Mouse (Mus musculus): Measurements from ENCODE around the gene Meis1. TPM values are rescaled to one million over a fixed set of nuclear protein-coding genes. Genes with fewer than 3 reads are reported as not detected.

The Meis1 gene
- total and polyA plus RNA-seq, 3 experiments, result 0.19 to 3.6 (median 0.81) TPM

DNA sequence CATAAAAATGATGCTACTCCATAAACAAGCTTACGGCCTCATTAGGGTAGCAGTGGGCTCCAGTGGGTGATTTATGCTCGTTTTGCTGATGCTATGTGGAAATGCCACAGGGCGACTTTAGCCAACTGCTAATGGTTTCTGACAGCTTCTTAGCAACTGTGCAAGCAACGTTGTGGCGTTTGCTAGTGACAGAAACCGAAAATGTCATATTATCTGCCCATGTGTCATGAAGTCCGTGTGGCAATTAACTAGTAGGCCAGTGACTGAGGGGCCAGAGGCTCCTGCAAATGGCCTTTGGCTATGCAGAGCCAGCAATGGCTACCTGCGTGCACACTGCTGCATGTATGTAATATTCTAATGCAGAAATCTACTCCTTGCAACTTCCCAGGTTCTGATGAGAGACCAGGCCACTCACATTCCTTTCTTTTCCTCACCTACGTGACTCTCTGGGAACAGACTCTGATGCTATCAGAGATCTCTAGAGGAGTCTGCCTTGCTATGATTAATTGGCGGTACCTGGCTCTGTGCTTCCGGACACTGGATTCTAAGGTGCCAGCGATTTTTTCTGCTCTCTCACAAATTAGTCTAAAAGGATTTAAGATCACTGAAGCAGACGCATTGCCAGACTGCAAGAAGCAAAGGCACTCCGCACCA is 73.7 kb downstream of the Meis1 start:
- TF ChIP-seq NELFE (IDR thresholded peaks at IDR 0.05; ENCODE audit: low read depth, low read length), result no peak
- no peak for TF ChIP-seq MAFK (IDR thresholded peaks at IDR 0.05; ENCODE audit: insufficient replicate concordance, low read length)
- TF ChIP-seq KAT2A (IDR thresholded peaks at IDR 0.05; ENCODE audit: insufficient replicate concordance, low read length), result no peak
- TF ChIP-seq ZNF384 (IDR thresholded peaks at IDR 0.05; ENCODE audit: low read depth, low read length), result no peak
- TF ChIP-seq EP300 (IDR thresholded peaks at IDR 0.05; ENCODE audit: low read length), result no peak
- TF ChIP-seq UBTF (IDR thresholded peaks at IDR 0.05; ENCODE audit: low read depth, low read length), result no peak
- no peak for TF ChIP-seq USF1 (IDR thresholded peaks at IDR 0.05; ENCODE audit: low read depth, low read length)
- TF ChIP-seq CHD2 (IDR thresholded peaks at IDR 0.05; ENCODE audit: low read length), result no peak
- TF ChIP-seq MAX (IDR thresholded peaks at IDR 0.05; ENCODE audit: low read length), result no peak
- no peak for TF ChIP-seq POLR2AphosphoS2 (IDR thresholded peaks at IDR 0.05; ENCODE audit: low read depth, low read length)
- TF ChIP-seq IRF4 (IDR thresholded peaks at IDR 0.05; ENCODE audit: low read depth, low read length), result no peak
- TF ChIP-seq SIN3A (IDR thresholded peaks at IDR 0.05; ENCODE audit: low read length), result no peak
- TF ChIP-seq MXI1 (IDR thresholded peaks at IDR 0.05; ENCODE audit: low read depth, low read length), result no peak
- no peak for TF ChIP-seq SMC3 (IDR thresholded peaks at IDR 0.05; ENCODE audit: low read depth, low read length)
- TF ChIP-seq TBP (conservative IDR thresholded peaks at IDR 0.05; ENCODE audit: low read depth, low read length), result no peak
- TF ChIP-seq CHD1 (IDR thresholded peaks at IDR 0.05; ENCODE audit: low read depth, low read length), result no peak
- TF ChIP-seq MAZ (IDR thresholded peaks at IDR 0.05; ENCODE audit: low read depth, low read length), result no peak
- TF ChIP-seq ZKSCAN1 (IDR thresholded peaks at IDR 0.05; ENCODE audit: borderline replicate concordance, low read depth, low read length), result no peak
- no peak overlapping the region for H3K27ac ChIP-seq (ENCODE audit: insufficient read depth, low read depth)
- H3K27me3 ChIP-seq (replicated peaks), result no peaks in the 10 kb centered on the region
- H3K4me1 ChIP-seq (ENCODE audit: control insufficient read depth in 1 of 2, insufficient read depth in 2 of 2), result peaks cover 0 to 4% of the 10 kb centered on the region in 2 experiments; a peak in 2 of 4 replicates
- H3K9me3 ChIP-seq (replicated peaks; ENCODE audit: low read length), result no peaks in the 10 kb centered on the region
- H3K9ac ChIP-seq (ENCODE audit: insufficient read depth, low read depth), result no peak overlapping the region
- H3K4me2 ChIP-seq (ENCODE audit: insufficient read depth, low read depth, poor library complexity, severe bottlenecking), result no peak overlapping the region
- in situ Hi-C loops (cut with MboI; ENCODE audit: low pct_ligation_motif_present, low pct_unique_long_range_greater_than_20kb, low sequenced_read_pairs), result no loop called here
- dilution Hi-C loops (cut with MboI; ENCODE audit: extremely low pct_ligation_motif_present, extremely low pct_unique_long_range_greater_than_20kb, low sequenced_read_pairs), result no loop called here
- H3K79me2 ChIP-seq (replicated peaks; ENCODE audit: control insufficient read depth, extremely low read depth, insufficient read depth, poor library complexity, severe bottlenecking), result no peaks in the 10 kb centered on the region
- H3K4me3 ChIP-seq (replicated peaks in 1 of 3; ENCODE audit: low read depth in 2 of 3, low read length in 2 of 3, poor library complexity in 1 of 3), result no peak overlapping the region
- H3K36me3 ChIP-seq (replicated peaks in 1 of 2; ENCODE audit: control insufficient read depth in 1 of 2, insufficient read depth in 1 of 2, low read length in 1 of 2), result no peaks in the 10 kb centered on the region
- DNase-seq (ENCODE audit: extremely low read depth), result no peak

DNA sequence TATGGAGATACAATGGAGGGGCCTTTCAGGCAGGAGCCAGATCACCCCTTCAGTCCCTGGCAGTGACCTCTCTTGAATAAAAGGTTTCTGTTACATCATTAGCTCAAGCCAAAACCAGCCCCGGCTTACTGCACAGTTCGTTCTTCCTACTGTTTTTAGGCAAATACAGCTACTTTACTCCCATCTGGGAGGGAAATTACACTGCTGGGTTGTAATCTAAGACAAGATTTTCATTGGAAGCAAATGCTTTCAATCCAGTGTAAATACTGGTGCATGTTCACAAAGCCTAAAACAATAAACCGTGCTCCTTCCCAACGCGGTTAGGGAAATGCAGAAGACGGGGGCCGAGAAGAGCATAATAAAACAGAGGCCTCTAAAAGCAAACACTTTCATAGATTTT is 74.6 kb downstream of the Meis1 start:
- no peak overlapping the region for H3K4me2 ChIP-seq (ENCODE audit: insufficient read depth, low read depth, poor library complexity, severe bottlenecking)
- H3K9me3 ChIP-seq (replicated peaks; ENCODE audit: low read length), result no peaks in the 10 kb centered on the region
- H3K36me3 ChIP-seq (replicated peaks in 1 of 2; ENCODE audit: control insufficient read depth in 1 of 2, insufficient read depth in 1 of 2, low read length in 1 of 2), result no peaks in the 10 kb centered on the region
- no peaks in the 10 kb centered on the region for H3K27me3 ChIP-seq (replicated peaks)
- dilution Hi-C loops (cut with MboI; ENCODE audit: extremely low pct_ligation_motif_present, extremely low pct_unique_long_range_greater_than_20kb, low sequenced_read_pairs) (no loop called here), in situ Hi-C loops (cut with MboI; ENCODE audit: low pct_ligation_motif_present, low pct_unique_long_range_greater_than_20kb, low sequenced_read_pairs) (no loop called here)
- H3K4me3 ChIP-seq (replicated peaks in 1 of 3; ENCODE audit: low read depth in 2 of 3, low read length in 2 of 3, poor library complexity in 1 of 3), result no peak overlapping the region
- no peaks in the 10 kb centered on the region for H3K79me2 ChIP-seq (replicated peaks; ENCODE audit: control insufficient read depth, extremely low read depth, insufficient read depth, poor library complexity, severe bottlenecking)
- no peak for DNase-seq (ENCODE audit: extremely low read depth)
- no peak overlapping the region for H3K27ac ChIP-seq (ENCODE audit: insufficient read depth, low read depth)
- no peak for TF ChIP-seq RCOR1 (conservative IDR thresholded peaks at IDR 0.05; ENCODE audit: low read depth, low read length)
- TF ChIP-seq GABPA (IDR thresholded peaks at IDR 0.05; ENCODE audit: insufficient replicate concordance, low read depth, low read length), result no peak
- no peak for TF ChIP-seq MYC (IDR thresholded peaks at IDR 0.05; ENCODE audit: low read depth, low read length)
- TF ChIP-seq CTCF (conservative IDR thresholded peaks at IDR 0.05 in 1 of 2, IDR thresholded peaks at IDR 0.05 in 1 of 2; ENCODE audit: low read depth in 2 of 2, low read length in 2 of 2), result no peak
- no peak for TF ChIP-seq EP300 (IDR thresholded peaks at IDR 0.05; ENCODE audit: low read length)
- no peak for TF ChIP-seq USF2 (conservative IDR thresholded peaks at IDR 0.05; ENCODE audit: low read depth, low read length)
- no peak for TF ChIP-seq SMC3 (IDR thresholded peaks at IDR 0.05; ENCODE audit: low read depth, low read length)
- no peak for TF ChIP-seq USF1 (IDR thresholded peaks at IDR 0.05; ENCODE audit: low read depth, low read length)
- TF ChIP-seq ZKSCAN1 (IDR thresholded peaks at IDR 0.05; ENCODE audit: borderline replicate concordance, low read depth, low read length), result no peak
- no peak for TF ChIP-seq ZNF384 (IDR thresholded peaks at IDR 0.05; ENCODE audit: low read depth, low read length)
- no peak for TF ChIP-seq RAD21 (IDR thresholded peaks at IDR 0.05; ENCODE audit: low read depth, low read length)
- no peak for TF ChIP-seq IRF4 (IDR thresholded peaks at IDR 0.05; ENCODE audit: low read depth, low read length)
- TF ChIP-seq MAZ (IDR thresholded peaks at IDR 0.05; ENCODE audit: low read depth, low read length), result no peak
- no peak overlapping the region for H3K9ac ChIP-seq (ENCODE audit: insufficient read depth, low read depth)
- peaks cover 0 to 4% of the 10 kb centered on the region in 2 experiments; a peak in 2 of 4 replicates for H3K4me1 ChIP-seq (ENCODE audit: control insufficient read depth in 1 of 2, insufficient read depth in 2 of 2)
